Mouse (Mus musculus): ENCODE measurements around the gene Lmf1. TPM values are rescaled to one million over a fixed set of nuclear protein-coding genes. Genes with fewer than 3 reads are reported as not detected.
A peak's percentile ranks its signal among the peaks of the same experiment; 100 is the strongest.

Gene Lmf1
- polyA plus RNA-seq, 1 experiment from 2014 or later, result 28.2 TPM

DNA sequence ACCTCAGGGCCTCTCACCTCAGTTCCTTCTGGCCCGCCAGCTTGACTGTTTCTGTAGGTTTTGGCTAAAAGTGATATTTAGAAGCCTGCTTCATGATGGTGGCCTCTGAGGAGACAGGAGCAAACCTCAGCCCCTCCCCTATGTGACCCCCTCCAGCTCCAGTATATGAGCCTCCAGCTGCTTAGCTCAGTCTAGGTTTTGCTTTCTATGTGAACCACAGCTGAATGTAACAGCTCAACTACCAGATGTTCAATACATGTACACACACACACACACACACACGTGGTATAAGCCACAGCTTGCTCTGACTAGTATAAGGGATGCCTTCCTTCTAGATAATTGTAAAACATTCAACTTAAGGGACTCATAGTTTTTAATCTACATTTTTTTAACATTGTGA lies 2.9 kb upstream of the Lmf1 start:
- Histone ChIP-seq H3K9ac (ENCODE audit: low read depth, low read length) (no peak overlapping the region), H3K4me2 (ENCODE audit: low read length) (no peak overlapping the region), H3K4me3 (ENCODE audit: low read length) (no peak overlapping the region), H3K4me1 (ENCODE audit: control insufficient read depth, insufficient read depth, low read depth, low read length) (peaks cover 24% of the 10 kb centered on the region), H3K36me3 (ENCODE audit: control insufficient read depth, insufficient read depth, low read length) (no peaks in the 10 kb centered on the region), H3K27me3 (replicated peaks; ENCODE audit: control insufficient read depth, insufficient read depth, low read length) (0 out of 2 replicates have a peak, but pooled peaks cover 2% of the 10 kb centered on the region), H3K27ac (ENCODE audit: low read depth, low read length) (no peak overlapping the region), H3K9me3 (ENCODE audit: control insufficient read depth, low read length) (no peaks in the 10 kb centered on the region)
- ATAC-seq, result no peak
- 79% methylated on average over 2 of the region's 2 CpGs for WGBS

DNA sequence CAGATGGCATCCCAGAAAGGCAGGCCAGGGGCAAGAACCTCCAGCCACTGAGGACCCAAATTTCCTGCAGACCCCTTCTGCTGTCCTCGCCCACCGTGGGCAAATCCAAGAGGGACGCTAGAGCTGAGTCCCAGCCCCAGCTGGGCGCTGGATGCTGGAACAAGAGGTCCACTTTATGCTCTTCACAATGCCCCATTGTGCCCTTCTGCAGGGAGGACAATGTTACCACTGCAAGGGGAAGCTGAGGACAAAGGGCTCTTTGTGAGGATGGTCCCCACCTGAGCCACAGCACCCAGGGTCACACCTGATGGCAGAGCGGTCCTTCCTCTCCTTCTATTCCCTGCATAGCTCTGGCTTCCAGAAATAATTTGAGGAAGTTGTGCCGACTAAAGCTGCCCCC lies 1.6 kb upstream of the Lmf1 start:
- no peak for ATAC-seq
- no peak overlapping the region for H3K4me2 ChIP-seq (ENCODE audit: low read length)
- no peak overlapping the region for H3K4me3 ChIP-seq (ENCODE audit: low read length)
- H3K27ac ChIP-seq (ENCODE audit: low read depth, low read length), result no peak overlapping the region
- no peak overlapping the region for H3K9ac ChIP-seq (ENCODE audit: low read depth, low read length)
- H3K27me3 ChIP-seq (replicated peaks; ENCODE audit: control insufficient read depth, insufficient read depth, low read length), result no peaks in the 10 kb centered on the region
- no peaks in the 10 kb centered on the region for H3K9me3 ChIP-seq (ENCODE audit: control insufficient read depth, low read length)
- H3K36me3 ChIP-seq (ENCODE audit: control insufficient read depth, insufficient read depth, low read length), result no peaks in the 10 kb centered on the region
- 57% methylated on average over 6 of the region's 6 CpGs for WGBS
- H3K4me1 ChIP-seq (ENCODE audit: control insufficient read depth, insufficient read depth, low read depth, low read length), result peaks cover 19% of the 10 kb centered on the region

DNA sequence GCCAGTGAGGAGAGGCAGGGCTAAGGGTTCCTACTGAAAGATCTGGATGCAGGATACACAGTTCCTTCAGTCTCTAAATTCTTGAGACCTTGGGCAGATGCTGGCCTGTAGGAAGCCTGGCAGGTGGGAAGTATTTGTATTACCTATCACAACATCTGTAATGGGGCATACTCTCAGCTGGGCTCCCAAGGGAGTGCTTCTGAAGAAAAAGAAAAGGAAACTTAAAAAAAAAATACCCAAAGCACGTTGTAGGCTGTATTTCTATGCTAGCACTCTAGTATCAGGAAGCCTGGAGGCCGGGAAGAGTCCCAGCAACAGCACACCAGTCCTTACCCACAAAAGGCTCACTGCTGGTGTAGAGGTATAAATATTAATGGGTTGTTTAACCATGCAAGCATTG lies 1.2 kb upstream of the Lmf1 start:
- no peak overlapping the region for H3K4me3 ChIP-seq (ENCODE audit: low read length)
- H3K9ac ChIP-seq (ENCODE audit: low read depth, low read length), result no peak overlapping the region
- no peak for ATAC-seq
- H3K36me3 ChIP-seq (ENCODE audit: control insufficient read depth, insufficient read depth, low read length), result no peaks in the 10 kb centered on the region
- no peak overlapping the region for H3K27ac ChIP-seq (ENCODE audit: low read depth, low read length)
- peaks cover 19% of the 10 kb centered on the region for H3K4me1 ChIP-seq (ENCODE audit: control insufficient read depth, insufficient read depth, low read depth, low read length)
- H3K27me3 ChIP-seq (replicated peaks; ENCODE audit: control insufficient read depth, insufficient read depth, low read length), result no peaks in the 10 kb centered on the region
- H3K4me2 ChIP-seq (ENCODE audit: low read length), result no peak overlapping the region
- no peaks in the 10 kb centered on the region for H3K9me3 ChIP-seq (ENCODE audit: control insufficient read depth, low read length)
- WGBS, result 35% methylated on average over 2 of the region's 2 CpGs

DNA sequence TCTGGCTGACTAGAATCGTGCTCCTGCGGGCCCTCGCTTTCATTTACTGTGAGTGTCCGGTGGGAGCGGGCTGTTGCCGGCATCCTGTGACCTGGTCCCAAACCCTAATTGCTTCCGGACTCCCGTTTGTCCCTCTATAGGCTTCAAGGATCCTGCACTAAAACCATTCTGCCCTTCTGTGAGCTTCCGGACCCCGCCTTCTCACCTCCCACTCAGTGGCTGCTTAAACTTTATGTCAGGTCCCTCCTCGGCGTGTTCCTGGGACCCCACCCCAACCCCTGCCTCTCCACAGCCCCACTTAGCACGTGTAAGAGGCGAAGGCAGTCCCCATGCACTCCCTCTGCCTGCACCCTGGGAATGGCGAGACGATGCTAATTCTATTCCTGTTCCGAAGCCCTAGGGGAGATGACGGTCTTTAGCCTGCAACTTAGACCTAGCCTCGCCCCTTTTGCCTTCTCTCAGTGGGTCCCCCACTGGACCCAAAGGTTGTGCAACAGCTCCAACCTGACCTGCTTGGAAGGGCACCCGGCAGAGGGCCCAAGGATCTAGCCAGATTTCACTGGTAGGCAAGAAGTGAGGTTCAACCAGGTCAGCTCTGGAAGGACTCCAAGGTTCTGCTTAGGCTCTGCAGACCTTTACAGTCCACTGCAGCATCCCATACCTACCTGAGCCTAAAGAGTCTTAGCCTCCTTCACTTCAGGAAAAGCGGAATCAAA lies 605 bp downstream of the Lmf1 start:
- ATAC-seq, result peak; percentile 34
- Histone ChIP-seq H3K4me2 (ENCODE audit: low read length) (peak overlapping the region; percentile 96), H3K9me3 (ENCODE audit: control insufficient read depth, low read length) (no peaks in the 10 kb centered on the region), H3K9ac (ENCODE audit: low read depth, low read length) (peak overlapping the region; percentile 84), H3K36me3 (ENCODE audit: control insufficient read depth, insufficient read depth, low read length) (no peaks in the 10 kb centered on the region), H3K27ac (ENCODE audit: low read depth, low read length) (peak overlapping the region; percentile 79), H3K4me1 (ENCODE audit: control insufficient read depth, insufficient read depth, low read depth, low read length) (peaks cover 19% of the 10 kb centered on the region), H3K4me3 (ENCODE audit: low read length) (peak overlapping the region; percentile 73), H3K27me3 (replicated peaks; ENCODE audit: control insufficient read depth, insufficient read depth, low read length) (no peaks in the 10 kb centered on the region)
- 6% methylated on average over 21 of the region's 21 CpGs for WGBS

DNA sequence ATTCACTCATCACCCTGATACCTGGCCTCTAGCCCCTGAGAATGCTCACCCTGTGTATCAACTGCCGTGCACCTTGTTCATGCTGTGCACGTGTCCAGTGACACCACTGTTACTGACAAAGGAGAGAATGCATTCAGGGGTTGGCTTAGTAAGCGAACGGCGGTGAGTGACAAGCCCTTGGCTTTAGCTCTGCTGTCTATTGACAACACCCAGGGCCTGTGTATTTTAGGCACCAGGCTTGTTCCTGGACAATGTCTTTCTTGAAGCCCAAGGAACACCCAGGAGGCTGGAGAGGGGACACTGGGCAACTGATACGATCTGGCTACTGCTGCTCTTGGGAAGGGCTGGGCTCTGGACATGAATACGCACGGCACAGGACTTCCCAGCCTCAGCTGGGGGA lies 3.2 kb downstream of the Lmf1 start:
- no peak overlapping the region for H3K27ac ChIP-seq (ENCODE audit: low read depth, low read length)
- WGBS, result 71% methylated on average over 8 of the region's 8 CpGs
- H3K4me1 ChIP-seq (ENCODE audit: control insufficient read depth, insufficient read depth, low read depth, low read length), result peaks cover 13% of the 10 kb centered on the region
- no peaks in the 10 kb centered on the region for H3K9me3 ChIP-seq (ENCODE audit: control insufficient read depth, low read length)
- no peak for ATAC-seq
- H3K9ac ChIP-seq (ENCODE audit: low read depth, low read length), result no peak overlapping the region
- peaks cover 8% of the 10 kb centered on the region; the same call in 1 of the 2 replicates for H3K36me3 ChIP-seq (ENCODE audit: control insufficient read depth, insufficient read depth, low read length)
- H3K27me3 ChIP-seq (replicated peaks; ENCODE audit: control insufficient read depth, insufficient read depth, low read length), result no peaks in the 10 kb centered on the region
- H3K4me3 ChIP-seq (ENCODE audit: low read length), result no peak overlapping the region
- no peak overlapping the region for H3K4me2 ChIP-seq (ENCODE audit: low read length)

DNA sequence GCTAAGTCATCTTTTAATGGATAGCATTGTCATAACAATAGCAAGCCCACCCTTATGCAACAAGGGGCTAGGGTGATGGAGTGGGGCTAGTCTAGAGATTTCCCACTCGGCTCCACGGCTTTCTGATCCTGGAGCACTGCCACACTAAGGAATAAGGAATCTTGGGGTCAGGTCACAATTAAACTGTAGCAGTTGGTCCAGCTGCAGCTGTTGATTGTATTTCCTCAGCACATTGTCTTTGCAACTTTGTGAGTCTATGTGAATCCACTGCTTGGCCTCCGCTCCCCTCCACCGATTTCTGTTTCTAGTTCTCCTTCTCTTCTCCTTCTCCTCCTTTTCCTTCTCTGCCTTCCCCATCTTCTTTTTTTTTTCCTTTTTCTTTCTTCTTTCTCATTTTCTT lies 4.2 kb downstream of the Lmf1 start:
- peaks cover 12% of the 10 kb centered on the region for H3K4me1 ChIP-seq (ENCODE audit: control insufficient read depth, insufficient read depth, low read depth, low read length)
- H3K9ac ChIP-seq (ENCODE audit: low read depth, low read length), result no peak overlapping the region
- no peak overlapping the region for H3K27ac ChIP-seq (ENCODE audit: low read depth, low read length)
- H3K36me3 ChIP-seq (ENCODE audit: control insufficient read depth, insufficient read depth, low read length), result peaks cover 9% of the 10 kb centered on the region; the same call in 1 of the 2 replicates
- 83% methylated on average over 4 of the region's 4 CpGs for WGBS
- no peak for ATAC-seq
- no peaks in the 10 kb centered on the region for H3K27me3 ChIP-seq (replicated peaks; ENCODE audit: control insufficient read depth, insufficient read depth, low read length)
- H3K4me3 ChIP-seq (ENCODE audit: low read length), result no peak overlapping the region
- no peaks in the 10 kb centered on the region for H3K9me3 ChIP-seq (ENCODE audit: control insufficient read depth, low read length)
- H3K4me2 ChIP-seq (ENCODE audit: low read length), result no peak overlapping the region

DNA sequence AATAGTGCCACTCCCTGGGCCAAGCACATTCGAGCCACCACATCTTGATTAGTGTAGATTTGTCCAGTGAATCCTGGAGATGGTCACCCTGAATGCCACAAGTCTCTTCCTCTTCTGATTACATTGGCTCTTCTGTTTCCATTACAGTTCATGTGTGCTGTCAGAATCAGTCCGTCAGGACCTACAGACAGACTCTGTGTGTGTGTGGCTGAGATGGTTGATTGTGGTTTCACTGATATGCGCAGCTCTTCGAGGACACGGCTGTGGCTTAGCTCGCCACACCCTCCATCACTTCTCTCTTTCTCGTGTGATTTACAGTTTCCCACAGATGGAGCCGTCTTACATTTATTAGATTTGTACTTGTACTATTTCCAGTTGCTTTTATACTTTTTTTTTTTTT lies 5.0 kb downstream of the Lmf1 start:
- H3K9ac ChIP-seq (ENCODE audit: low read depth, low read length), result no peak overlapping the region
- H3K27me3 ChIP-seq (replicated peaks; ENCODE audit: control insufficient read depth, insufficient read depth, low read length), result no peaks in the 10 kb centered on the region
- H3K9me3 ChIP-seq (ENCODE audit: control insufficient read depth, low read length), result no peaks in the 10 kb centered on the region
- peaks cover 6% of the 10 kb centered on the region for H3K4me1 ChIP-seq (ENCODE audit: control insufficient read depth, insufficient read depth, low read depth, low read length)
- H3K4me3 ChIP-seq (ENCODE audit: low read length), result no peak overlapping the region
- H3K27ac ChIP-seq (ENCODE audit: low read depth, low read length), result no peak overlapping the region
- peaks cover 9% of the 10 kb centered on the region; the same call in 1 of the 2 replicates for H3K36me3 ChIP-seq (ENCODE audit: control insufficient read depth, insufficient read depth, low read length)
- 90% methylated on average over 8 of the region's 8 CpGs for WGBS
- no peak for ATAC-seq
- H3K4me2 ChIP-seq (ENCODE audit: low read length), result no peak overlapping the region

DNA sequence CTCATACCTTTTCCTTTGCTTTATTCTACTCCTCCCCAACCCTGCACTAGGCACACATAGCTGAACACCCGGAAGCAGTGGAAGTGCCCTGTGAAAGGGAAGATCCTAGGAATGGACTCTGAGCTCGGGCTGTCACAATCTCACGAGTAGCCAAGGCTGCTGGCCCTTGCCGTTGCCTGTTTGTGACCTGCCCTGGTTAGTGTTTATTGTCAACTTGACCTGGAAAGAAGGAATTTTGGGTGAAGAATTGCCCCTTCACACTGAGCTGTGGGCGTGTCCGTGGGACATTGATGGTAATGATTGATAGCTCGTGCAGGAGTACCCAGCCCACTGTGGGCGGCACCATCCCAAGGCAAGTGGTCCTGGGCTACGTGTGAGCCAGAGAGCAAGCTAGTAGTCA lies 5.8 kb downstream of the Lmf1 start:
- H3K4me1 ChIP-seq (ENCODE audit: control insufficient read depth, insufficient read depth, low read depth, low read length), result peaks cover 3% of the 10 kb centered on the region

DNA sequence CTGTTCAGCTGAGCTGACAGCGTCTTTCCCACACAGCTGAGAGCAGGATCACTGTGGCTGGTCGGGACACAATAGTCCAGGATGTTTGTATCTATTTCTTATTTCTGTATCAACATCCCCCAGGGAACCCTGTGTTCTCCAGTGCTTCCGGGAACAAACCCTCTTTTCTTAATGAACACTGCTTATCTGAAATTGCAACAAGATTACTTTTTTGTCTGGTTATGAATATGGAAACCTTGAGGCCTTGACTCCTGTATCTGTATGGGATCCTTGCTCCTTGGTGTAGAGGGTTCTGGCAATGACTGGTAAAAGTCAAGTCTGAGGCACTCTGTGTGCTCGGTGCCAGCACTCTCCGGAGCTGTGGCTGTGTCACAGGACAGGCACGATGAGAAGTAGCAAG lies 11.2 kb downstream of the Lmf1 start:
- Histone ChIP-seq H3K27ac (ENCODE audit: low read depth, low read length) (no peak overlapping the region), H3K4me2 (ENCODE audit: low read length) (no peak overlapping the region), H3K9ac (ENCODE audit: low read depth, low read length) (no peak overlapping the region), H3K36me3 (ENCODE audit: control insufficient read depth, insufficient read depth, low read length) (peaks cover 7% of the 10 kb centered on the region; the same call in 1 of the 2 replicates), H3K27me3 (replicated peaks; ENCODE audit: control insufficient read depth, insufficient read depth, low read length) (no peaks in the 10 kb centered on the region), H3K4me1 (ENCODE audit: control insufficient read depth, insufficient read depth, low read depth, low read length) (no peaks in the 10 kb centered on the region; the same call in 1 of the 2 replicates), H3K9me3 (ENCODE audit: control insufficient read depth, low read length) (no peaks in the 10 kb centered on the region), H3K4me3 (ENCODE audit: low read length) (no peak overlapping the region)
- no peak for ATAC-seq
- 96% methylated on average over 6 of the region's 6 CpGs for WGBS

More for the DNA sequence above, 5.8 kb downstream of the Lmf1 start:
- H3K27ac ChIP-seq (ENCODE audit: low read depth, low read length), result no peak overlapping the region
- no peaks in the 10 kb centered on the region for H3K9me3 ChIP-seq (ENCODE audit: control insufficient read depth, low read length)
- no peak overlapping the region for H3K4me3 ChIP-seq (ENCODE audit: low read length)
- no peak overlapping the region for H3K9ac ChIP-seq (ENCODE audit: low read depth, low read length)
- WGBS, result 94% methylated on average over 9 of the region's 9 CpGs
- no peaks in the 10 kb centered on the region for H3K27me3 ChIP-seq (replicated peaks; ENCODE audit: control insufficient read depth, insufficient read depth, low read length)
- ATAC-seq, result no peak
- H3K4me2 ChIP-seq (ENCODE audit: low read length), result no peak overlapping the region
- H3K36me3 ChIP-seq (ENCODE audit: control insufficient read depth, insufficient read depth, low read length), result peaks cover 9% of the 10 kb centered on the region; the same call in 1 of the 2 replicates

All from hindbrain, embryonic 16.5 days (tissue).